Mouse (Mus musculus) hematopoietic stem cell, adult 5-6 weeks (primary cell): ENCODE results near the gene Tstd2. TPM values are rescaled to one million over a fixed set of nuclear protein-coding genes. Genes with fewer than 3 reads are reported as not detected.
A peak's percentile ranks its signal among the peaks of the same experiment; 100 is the strongest.

Source experiments
- ATAC-seq, 2 experiments: fragments of 125-278 bp in 1 of 2; replicated peaks in 1 of 2; 2 replicates each; pipeline ENCODE4 v1.8.0; 2016 to 2017; ENCODE audit warnings: inconsistent platforms in 2 of 2, mild to moderate bottlenecking in 2 of 2, moderate number of reproducible peaks in 2 of 2, low read depth in 1 of 2, moderate TSS enrichment in 1 of 2; ENCODE audit not compliant: low FRiP score in 2 of 2, poor library complexity in 2 of 2, severe bottlenecking in 2 of 2, insufficient read depth in 1 of 2, low TSS enrichment in 1 of 2
- total RNA-seq: library from RNA; stranded (forward); fragments of 172-1452, 232-1000 nt; gene quantifications from 2 replicates; pipeline ENCODE4 v1.2.3, GENCODE M21; 2017

Gene Tstd2
- total RNA-seq, 1 experiment from 2014 or later = 24.7 TPM

DNA sequence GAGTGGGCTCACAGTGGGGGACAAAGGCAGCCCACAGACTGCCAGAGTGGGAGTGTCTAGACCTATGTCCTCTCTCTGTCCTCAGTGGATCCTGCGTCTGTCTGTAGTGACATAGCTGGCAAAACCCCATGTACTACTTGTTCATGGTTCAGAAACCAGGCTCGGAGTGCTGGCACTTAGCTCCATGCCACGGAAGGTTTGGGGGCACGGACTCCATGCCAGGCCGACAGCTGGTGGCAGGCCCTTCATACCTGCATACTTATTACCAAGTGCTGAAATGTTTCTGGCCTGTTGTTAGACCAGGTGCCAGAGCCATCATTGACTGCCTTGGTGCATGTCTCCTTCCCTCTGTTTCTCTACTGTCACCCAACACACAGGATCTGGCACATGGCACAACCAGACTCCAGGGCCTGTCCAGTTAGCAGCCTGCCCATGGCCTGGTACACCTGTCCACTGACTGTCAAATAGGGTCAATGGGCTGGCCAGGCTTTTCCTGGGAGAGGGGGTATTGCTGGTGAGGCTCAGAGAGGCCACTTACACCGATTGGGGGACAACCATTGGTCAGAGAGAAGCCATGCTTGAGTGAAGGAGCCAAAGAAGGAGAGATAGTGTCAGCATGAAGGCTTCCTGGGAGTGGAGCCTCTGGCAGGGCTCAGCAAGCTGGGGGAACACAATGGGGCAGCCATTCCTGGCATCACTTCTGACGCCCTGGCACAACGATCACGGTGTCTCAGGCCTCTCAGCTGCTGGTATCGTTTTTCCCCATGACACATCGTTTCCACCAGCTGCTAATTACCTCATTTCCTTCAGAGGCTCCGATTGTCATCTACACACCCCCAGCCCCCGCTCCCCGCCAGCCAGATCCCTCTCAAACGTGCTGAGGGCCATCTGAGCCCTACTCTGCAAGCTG lies 43.3 kb downstream of the Tstd2 start:
- ATAC-seq = no peak

- no peak for ATAC-seq
These were observed 45.9 kb downstream of the Tstd2 start for GRCm38 (mm10) chr4:46092429-46093076.

DNA sequence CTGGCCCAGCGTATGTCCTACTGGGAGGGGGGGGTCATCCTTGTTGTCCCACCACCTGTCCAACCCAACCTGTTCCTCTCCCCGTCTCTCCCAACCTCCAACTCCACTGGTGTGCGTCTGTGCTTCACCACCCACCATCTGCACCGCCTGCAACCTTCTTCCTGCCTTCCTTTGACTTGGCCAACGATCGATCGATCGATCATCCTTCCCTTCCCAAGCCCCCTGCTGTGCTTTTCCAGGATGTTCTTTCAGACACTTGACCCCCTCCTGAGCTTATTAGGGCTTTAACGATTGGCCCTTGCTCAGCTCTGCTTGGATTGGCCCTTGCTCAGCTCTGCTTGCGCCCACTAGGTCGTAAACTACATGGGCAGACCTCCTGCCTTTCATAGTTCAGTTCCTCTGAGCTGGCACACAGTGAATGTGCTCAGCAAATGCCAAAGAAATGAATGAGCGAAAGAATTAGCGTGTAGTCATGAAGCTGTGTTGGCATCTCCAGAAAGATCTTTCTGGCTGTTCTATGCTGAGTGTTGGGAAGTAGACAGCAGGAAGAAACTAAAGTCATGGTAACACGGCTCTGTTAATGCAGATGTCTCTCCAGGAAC lies 48.9 kb downstream of the Tstd2 start:
- ATAC-seq = no peak

- ATAC-seq = no peak
These were observed 50.6 kb downstream of the Tstd2 start for GRCm38 (mm10) chr4:46087852-46088251.

- ATAC-seq = 0 out of 4 replicates have a peak, but pooled peaks of 1 of the 2 experiments have one; percentile 3
These were observed 51.1 kb downstream of the Tstd2 start for GRCm38 (mm10) chr4:46087427-46087771.

DNA sequence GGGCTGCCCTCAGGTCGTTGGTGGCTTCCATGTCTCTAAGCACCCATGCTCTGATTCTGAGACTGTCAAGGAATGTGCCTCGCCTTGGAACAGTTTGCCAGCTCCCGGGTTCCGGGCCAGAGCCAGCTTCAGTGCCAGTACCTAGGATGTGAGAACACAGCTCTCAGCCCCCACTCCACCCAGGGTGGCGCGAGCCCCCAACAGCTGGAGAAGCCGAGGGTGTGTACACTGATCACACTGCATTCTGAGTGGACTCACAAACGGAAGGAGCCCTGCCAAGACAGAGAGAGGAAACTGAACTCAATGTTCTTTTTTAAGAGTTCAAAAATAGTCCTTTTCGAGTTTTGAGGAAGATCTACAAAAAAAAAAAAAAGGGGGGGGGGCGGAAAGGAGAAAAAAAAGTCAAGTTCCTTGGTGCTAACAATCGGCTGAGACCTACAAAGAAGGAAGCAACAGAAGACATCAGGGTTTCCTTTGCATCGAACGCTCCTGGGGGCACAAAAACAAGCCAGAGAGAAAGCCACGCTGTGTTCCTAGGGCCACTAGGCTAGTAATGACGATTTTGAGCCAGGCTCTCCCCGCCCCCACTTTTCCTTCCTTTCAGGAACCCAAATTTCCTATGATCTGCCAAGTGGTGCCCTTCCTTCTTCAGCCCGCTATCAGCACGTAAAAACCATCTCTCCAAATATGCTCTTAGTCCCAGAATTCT lies 51.6 kb downstream of the Tstd2 start:
- ATAC-seq = peak; percentile 15 to 43; a peak in 1 of 4 replicates

GRCm38 (mm10) chr4:46085223-46085811 lies 53.2 kb downstream of the Tstd2 start:
- no peak for ATAC-seq

DNA sequence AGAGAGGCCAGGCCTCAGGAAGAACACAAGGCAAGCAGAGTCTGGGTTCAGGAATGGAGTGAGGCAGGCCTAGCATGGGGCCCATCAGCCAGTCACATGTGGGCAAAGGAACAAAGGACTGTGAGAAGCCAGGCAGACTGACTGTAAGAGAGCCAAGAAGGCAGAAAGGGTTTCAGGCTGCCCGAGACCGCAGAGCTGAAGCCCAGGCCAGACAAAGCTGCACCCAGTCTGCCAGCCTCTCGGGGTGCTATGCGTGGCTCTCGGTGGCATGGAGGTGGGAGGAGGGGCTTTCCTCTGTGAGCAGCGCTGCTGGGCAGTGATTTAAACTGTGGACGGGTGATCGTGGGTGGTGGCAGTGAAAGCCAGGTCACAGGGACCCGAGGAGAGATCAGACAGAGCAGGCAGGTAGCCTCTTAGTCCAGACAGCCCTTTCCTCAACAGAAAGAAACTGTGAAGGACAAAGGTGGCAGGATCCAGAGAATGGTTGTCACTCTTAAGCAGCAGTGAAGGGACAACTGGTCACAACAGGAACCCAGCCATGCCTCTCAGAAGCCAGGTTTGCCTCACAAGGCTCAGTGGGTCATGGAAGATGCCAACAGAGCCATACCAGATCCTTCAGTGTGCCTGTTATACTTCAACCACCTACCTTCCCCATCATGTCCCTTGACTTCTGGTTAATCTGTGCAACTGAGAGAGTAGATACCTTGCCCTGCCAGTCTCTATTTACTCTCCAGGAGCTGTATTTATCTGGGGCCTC lies 53.9 kb downstream of the Tstd2 start:
- ATAC-seq = no peak

- ATAC-seq = no peak
These were observed 55.9 kb downstream of the Tstd2 start for GRCm38 (mm10) chr4:46082555-46082954.

DNA sequence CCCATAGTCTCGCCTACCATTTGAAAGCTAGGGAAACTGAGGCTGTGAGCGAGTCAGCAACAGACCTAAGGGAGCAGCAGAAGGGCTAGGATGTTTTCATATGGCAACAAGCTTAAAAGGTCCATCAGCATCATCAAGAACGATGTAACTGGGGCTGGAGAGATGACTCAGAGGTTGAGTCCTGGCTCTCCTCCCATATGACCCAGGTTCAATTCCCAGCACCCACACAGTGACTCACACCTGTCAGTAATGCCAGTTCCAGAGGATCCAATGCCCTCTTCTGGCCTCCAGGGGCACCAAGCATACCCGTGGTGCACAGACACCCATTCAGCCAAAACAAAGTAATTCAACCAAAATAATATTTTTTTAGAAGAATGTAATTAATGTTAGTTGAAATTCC lies 58.2 kb downstream of the Tstd2 start:
- no peak for ATAC-seq

DNA sequence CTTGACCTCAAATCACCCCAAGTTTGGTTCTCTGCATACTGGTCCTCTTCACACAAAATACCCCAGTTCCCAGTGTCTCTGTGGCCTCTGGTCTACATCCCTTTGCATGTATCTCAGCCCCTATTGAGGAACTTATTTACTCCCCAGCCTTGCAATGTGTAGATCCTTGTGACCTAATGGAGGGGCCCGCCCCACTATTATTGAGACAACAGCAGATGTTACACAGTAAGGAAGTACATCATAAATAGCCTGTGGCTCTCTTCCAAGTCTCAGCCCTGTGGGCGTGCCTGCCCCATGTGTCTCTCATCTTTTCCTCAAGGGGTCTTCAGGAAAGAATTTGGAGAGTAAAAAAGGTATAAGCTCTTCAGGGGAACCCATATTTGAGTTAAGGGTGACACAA lies 61.6 kb downstream of the Tstd2 start:
- no peak for ATAC-seq

- no peak for ATAC-seq
These were observed 62.8 kb downstream of the Tstd2 start for GRCm38 (mm10) chr4:46075664-46076063.

DNA sequence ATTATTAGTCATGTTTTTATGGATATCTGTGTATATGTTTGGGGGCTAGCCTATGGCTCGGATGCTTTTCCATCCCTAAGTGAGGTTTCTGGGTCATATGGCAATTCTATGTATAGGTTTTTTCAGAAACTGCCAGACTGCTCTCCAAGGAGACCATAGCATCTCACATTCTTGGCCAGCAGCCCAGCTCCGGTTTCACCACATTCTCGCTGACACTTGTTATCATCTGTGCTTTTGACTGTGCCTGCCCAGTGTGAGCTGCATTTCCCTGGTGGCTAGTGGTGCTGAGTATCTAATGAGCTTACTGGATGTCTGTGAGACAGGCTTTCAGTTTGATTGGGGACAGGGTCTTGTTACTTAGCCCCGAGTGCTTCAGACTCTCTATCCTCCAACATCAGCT lies 64.8 kb downstream of the Tstd2 start:
- no peak for ATAC-seq

DNA sequence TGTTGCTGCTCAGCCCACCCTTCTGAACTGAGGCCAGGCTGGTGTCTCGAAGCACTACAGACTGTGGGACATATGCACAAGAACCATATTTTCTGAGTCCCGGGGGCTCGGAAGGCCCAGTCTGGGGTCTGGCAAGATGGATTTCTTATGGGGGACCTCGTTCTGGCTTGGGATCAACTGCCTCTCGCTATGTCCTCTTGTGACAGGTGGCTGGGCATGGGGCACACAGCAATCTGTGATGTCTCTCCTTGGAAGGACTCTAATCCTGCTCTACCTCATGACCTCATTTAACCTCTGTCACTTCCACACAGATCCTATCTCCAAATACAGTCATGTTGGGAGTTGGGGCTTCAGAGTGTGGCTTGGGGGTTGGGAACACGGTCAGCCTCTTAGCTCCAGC lies 65.9 kb downstream of the Tstd2 start:
- no peak for ATAC-seq

- no peak for ATAC-seq
These were observed 68.5 kb downstream of the Tstd2 start for GRCm38 (mm10) chr4:46069851-46070482.

DNA sequence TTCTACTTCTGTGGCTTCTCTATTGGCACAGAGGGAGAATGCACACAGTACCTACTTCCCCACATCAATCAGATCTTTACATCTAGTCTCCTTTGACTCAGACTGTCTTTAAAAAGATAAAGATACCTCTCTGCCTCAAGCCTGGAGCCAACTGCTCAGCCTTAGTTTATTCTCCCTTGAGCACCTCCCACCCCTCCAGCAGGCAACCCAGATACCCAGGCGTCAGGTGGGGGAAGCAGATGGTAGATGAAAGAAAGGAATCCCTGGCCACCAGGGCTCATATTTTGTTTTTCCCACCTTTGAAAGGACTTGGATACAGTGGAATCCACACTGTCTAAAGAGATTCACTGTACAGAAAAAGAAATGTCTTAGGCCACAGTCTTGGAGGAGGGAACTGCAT lies 69.9 kb downstream of the Tstd2 start:
- ATAC-seq = no peak
